Mouse (Mus musculus) gastrocnemius, adult 18-20 months (tissue): ENCODE results near the gene Lmod3. TPM values are rescaled to one million over a fixed set of nuclear protein-coding genes. Genes with fewer than 3 reads are reported as not detected.
"Not testable (repeated sequence)": the region's sequence is repeated elsewhere in the genome, so short reads cannot be mapped to it uniquely, and the experiment has no call there.

ENCODE experiments used
- DNase-seq: peaks from one replicate; pipeline ENCODE4 v3.0.0; 2021; ENCODE audit warnings: low spot score
- total RNA-seq, 2 experiments: library from RNA; stranded (reverse); gene quantifications; 2 replicates each; pipeline ENCODE4 v1.2.3; 2021

The Lmod3 gene
- total RNA-seq, 2 experiments from 2014 or later: 104 to 131 TPM

DNA sequence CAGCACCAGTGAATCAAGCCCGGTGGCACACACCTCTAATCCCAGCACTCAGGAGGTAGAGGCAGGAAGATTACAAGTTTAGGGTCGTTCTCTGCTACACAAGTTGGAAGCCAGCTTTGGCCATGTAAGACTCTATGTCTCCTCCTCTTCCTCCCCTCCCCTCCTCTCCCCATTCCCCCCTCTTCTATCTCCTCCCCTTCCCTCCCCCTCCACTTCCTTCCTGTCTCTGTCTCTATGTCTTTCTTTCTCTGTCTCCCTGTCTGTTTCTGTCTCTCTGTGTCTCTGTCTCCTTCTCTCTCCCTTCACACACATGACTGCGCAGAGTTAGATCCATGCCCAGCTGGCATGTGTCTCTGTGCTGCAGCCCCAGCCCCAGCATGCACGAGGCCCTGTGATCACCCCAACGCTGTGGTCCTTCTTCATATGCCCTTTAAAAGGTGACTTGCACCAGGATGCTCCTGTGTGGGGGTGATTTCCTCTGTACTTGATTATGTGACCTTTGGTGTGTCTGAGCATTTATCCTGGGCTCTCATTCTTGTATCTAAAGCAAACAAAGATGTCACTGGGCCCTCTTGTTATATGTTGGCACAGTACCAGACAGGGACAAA lies 24.4 kb upstream of the Lmod3 start:
- DNase-seq: no peak

DNA sequence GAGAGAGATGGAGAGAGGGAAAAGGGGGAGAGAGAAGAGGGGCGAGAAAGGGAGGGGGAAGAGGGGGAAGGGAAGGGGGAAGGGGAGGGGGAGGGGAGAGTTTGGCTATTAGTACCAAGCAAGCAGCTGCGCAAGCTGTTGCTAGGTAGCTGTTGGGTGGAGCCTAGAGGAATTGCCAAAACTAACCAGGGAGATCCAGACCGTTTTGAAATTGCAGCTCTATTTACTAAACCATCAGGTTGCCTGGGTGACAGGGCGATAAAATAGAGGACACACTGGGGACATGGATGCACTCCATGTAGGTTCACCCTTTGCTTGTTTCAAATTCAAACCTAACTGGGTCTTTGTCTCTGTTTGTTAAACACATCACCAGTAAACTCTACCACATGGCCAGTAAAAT lies 23.8 kb upstream of the Lmod3 start:
- DNase-seq: peak; percentile 69

DNA sequence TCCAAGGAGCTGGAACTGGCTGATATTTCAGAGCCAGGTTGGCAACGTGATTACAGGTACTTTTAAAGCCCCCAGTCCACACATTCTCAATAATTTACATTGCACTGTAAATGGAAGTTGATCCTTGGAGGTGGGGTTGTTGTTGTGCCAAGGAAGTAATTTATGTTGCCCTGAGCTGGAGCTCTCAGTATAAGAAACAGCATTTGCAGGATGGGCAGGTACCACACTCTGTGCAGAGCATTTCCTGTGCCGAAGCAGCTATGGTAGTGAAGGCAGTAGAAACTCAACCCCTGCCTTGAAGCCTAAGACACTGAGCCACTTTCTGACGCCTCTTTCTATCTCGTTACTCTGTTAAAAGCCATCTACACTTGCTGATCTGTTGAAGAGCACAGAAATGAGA lies 23.2 kb upstream of the Lmod3 start:
- DNase-seq: no peak

DNA sequence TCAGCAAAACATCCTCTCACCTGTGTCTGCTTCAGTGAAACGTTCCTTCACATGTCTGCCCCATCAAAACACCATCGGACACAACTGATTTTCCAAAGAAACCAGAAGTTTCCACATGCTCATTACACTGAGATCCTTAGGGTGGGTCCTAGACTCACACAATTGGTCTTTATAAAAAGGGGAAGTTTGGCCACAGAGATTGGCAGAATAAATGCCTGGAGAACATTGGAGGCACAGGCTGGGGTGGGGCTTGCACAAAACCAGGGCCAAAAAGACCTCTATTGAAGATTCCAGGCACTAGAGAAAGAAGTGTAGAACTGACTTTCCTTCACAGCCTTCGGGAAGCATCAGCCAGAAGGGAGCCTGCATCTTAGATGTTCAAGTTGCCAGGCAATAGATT lies 21.2 kb upstream of the Lmod3 start:
- no peak for DNase-seq

DNA sequence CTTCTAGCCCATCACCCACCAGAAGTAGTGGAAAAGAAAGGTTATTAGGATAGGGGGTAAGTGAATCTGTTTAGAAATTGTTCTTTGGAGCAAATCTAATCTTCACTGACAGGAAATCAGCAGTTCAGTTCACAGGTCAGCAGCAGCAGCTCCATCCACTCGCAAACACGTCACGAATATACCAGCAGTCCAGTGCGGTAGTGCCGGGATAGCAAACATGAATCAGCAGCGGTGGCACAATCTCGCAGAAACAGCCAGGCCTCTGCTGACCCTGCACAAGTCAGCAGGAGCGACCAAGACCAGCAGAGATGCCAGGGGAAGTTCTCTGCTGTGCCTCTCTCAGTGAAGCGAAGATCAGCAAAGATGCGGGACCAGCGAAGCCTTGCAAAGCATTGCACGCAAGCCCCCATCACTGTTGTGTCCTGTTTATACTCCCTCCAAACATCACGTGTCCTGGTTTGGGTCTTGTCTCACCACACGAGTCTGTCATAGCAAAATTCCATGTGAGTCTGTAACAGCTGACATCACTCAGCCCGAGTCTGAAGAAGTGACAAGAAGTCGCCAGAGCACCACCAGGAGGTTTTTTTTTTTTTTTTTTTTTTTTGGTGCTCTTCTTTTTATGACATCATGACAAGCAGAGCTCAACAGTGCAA lies 20.6 kb upstream of the Lmod3 start:
- no peak for DNase-seq

DNA sequence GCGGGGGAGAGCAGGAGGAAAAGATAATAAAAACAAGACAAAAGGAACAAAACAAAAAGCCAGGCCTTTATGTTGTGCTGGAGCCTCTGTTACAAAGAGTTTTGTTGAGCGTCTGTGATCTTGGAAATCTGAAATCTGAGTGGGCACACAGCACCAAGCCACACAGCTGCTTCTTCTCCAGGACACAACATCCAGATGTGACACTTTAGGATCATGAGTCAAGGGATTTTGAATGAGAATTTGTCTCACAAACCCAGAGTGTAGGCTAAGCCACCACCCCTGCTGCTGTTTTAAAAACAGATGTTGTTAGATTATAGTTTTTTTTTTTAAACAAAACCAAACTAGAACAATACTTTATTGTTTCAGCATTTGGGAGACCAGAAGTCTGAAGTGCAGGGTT lies 19.8 kb upstream of the Lmod3 start:
- DNase-seq: no peak

DNA sequence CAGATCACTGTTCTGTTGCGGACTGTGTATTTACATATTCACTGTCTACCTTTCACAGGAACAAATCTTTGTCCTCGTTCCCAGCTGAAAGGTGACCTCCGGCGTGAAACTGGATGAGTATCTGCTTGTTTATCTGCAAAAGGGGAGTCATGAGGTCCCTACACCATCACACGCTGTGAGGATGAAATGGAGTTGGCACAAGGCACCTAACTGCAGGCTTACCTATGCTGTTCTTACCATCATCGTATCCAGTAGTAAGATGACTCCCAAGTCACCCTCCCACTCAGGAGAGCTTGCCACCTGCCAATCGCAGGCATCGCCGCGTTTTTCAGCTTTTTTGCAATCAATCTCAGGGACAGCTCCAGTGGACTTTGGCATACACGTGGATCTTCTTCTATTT lies 17.0 kb upstream of the Lmod3 start:
- DNase-seq: no peak

DNA sequence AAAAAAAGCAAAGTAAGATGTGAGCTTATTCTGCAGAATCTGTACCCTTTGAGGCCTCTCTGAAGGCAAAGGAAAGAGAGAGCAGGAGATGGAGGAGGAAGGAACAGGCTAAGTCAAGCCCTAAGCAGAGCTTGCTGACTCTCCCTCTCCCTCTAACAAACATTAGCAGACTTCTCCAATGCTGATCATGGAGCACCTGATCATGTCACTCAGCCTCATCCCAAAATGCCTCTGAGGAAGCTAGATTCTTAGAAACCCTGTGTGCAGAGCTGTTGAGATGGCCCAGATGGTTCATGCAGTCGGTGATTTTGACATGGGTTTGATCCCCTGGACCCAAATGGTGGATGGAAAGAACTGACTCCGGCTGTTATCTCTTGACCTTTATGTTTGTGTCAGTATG lies 14.6 kb upstream of the Lmod3 start:
- no peak for DNase-seq

DNA sequence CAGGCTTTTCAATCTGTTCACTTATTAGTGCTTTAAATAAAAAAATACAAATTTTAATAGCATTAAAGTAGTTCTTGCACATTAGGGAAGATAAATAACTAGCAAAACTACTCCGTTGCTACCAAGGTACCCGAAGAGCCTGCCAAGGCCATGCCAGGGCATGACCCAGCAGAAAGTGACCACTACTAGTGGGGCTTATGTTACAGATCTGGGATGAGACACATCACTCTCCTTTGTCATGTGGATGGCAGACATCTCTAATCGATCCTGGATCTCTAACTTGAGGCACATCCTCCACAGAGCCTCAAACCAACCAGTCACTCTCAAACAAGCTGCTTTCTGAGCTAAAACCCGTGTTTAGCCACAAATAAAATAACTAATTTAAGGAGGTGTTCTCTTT lies 14.1 kb upstream of the Lmod3 start:
- peak; percentile 42 for DNase-seq

DNA sequence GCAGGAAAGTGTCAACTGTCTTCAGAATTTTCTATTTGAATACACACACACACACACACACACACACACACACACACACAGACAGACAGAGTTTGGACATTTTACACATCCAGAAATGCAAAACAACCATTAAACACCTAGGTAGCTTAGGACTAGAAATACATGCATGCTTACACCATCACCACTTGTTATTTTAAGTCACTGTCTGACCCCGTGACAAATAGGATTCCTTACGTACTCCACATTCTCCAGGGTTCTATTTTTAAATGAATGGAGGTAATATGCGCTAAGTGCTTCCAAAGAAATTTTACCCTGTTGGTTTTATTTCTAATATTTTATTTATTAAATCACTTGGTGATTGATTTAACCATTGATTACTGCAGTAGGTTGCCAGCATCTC lies 13.1 kb upstream of the Lmod3 start:
- no peak for DNase-seq

DNA sequence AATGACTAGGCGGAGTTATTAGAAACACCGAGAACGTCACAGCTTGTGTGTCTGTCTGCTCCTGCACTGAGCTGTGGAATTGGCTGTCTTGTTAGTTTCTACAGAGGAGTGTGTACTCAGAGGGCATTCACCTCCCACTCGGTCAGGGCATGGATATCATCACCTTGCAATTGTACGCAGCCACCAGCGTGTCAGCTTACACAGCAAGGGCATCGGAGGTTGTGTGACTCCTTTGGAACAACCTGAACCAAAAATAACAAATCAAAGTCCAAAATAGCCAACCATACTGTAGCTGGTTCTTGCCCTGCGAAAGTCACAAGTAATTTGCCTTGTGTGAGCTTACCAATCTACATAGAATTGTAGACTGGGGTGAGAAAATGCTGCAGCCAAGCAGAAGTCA lies 12.7 kb upstream of the Lmod3 start:
- DNase-seq: peak; percentile 33

DNA sequence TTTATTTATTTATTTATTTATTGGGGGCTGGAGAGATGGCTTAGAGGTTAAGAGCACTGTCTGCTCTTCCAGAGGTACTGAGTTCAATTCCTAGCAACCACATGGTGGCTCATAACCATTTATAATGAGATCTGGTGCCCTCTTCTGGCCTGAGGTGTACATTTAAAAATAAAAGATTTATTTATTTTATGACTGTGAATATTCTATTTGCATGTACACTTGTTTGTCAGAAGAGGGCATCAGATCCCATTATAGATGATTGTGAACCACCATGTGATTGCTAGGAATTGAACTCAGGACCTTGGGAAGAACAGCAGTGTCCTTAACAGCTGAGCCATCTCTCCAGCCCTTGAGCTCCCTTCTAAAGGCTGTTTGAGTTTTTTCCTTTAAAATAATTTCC lies 11.2 kb upstream of the Lmod3 start:
- not testable (repeated sequence) for DNase-seq

DNA sequence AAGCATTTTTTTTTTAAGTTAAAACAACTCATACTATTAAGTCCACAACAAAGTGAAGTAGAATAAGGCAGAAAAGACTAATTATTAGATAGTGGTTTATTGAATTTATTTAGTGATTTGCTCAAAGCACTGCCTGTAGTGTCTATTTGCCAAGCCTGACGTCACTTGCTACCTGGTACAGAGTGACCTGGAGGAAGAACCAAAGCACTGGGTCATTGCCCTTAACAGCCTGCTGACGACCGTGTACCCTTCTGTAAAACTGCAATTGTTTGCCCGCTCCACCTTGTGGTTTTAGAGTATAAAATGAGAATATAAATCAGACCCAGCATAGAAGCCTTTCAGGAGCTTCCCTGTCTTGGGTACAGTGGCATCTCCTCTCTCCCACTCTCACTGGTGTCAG lies 9.7 kb upstream of the Lmod3 start:
- DNase-seq: no peak

DNA sequence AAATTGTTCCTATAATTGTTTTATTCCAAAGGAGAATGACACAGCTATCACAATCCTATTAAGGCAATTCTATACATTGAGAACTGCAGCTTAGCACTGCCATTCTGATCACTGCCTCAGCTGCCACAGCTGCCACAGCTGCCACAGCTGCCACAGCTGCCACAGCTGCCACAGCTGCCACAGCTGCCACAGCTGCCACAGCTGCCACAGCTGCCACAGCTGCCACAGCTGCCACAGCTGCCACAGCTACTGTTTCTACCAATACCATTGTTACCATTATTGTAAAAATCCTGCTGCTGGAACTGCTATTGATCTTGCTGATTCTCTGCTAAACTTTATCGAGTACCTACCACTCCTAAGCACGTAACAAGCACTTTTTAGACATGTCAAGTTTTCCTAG lies 7.4 kb upstream of the Lmod3 start:
- not testable (repeated sequence) for DNase-seq

DNA sequence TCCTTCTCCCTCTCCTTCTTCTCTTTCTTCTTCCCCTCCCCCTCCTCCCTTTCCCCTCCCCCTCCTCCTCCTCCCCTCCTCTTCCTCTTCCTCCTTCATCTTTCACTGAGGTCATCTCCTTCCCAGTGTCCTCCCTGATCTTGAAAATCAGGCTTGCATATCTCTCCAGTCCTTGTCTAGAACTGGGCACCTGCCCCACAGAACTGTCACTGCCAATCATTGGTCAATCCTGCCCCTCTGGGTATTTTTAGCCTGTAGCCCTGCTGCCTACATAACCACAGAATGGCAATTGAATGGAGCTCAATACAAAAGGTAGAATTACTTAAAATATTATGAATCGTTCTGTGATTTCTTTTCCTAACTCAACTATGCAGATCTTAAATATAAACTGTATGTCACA lies 5.9 kb upstream of the Lmod3 start:
- DNase-seq: peak; percentile 48

DNA sequence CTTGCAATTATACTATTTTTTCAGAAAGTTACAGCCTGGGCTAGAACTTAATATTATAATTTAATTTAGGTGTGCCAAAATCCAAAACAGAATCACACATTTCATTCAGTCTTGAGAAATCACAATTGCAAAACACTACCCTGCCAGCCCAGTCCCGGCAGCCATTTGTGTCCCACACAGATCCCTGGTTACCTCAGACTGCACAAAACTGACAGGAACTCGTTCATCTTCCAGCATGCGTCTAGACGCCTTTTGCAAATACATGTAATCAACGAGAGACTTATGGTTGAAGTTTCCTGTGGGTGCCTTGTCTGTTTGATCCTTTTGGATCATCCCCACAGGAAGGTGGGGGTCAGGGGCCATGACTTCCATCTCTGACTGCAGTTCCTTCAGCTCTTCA lies 473 bp downstream of the Lmod3 start:
- peak; percentile 15 for DNase-seq

DNA sequence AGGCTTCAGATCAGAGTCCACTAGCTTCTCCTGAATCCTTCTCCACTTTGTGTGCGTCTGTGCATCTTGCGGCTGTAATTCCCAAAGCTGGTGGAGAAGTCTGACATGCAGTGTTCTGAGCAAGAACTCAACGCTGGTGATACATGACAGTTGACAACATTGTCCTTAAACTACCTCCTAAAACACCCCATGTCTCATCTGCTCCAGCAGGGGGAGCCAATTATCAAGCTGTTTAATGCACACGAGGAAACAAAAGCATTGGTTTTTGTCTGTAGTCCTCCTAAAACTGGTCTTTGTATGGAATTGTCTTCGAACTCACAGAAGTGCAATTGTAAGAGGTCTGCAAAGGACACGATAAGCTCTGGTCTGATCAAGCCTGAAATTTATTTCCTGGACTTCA lies 1.6 kb downstream of the Lmod3 start:
- peak; percentile 72 for DNase-seq

DNA sequence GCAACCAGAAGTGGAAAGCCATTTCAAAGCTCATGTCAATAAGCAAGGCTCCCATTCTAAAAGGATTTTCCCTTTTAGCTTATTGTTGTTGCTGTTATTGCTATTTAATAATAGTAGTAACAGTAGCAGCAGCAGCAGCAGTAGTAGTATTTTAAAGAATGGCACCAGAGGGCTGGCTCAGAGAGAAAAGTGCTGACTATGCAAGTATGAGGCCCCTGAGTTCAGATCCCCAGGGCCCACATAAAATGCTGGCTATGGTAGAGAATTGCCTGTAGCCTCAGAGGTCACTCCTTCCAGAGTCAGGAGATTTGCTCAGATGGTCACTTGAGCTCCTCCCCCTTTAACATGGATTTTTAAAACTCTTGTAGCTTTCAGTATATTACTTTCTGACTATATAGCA lies 7.4 kb downstream of the Lmod3 start:
- no peak for DNase-seq

DNA sequence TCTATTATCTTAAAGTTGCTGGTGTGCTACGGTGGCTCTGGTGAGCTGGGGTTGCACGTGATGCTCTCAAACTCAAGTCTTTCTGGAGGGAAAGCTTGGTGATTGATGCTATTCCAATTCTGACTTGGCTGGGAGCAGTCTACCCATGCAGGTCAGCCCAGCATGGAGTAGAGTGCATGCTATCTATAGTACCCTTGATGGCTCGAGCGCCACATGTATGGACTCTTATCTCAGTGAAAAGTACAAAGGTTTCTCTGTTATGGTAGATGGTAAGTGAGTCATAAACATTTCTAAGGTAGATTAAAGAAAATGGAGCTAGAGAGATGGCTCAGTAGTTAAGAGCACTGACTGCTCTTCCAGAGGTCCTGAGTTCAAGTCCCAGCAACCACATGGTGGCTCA lies 10.0 kb downstream of the Lmod3 start:
- no peak for DNase-seq

DNA sequence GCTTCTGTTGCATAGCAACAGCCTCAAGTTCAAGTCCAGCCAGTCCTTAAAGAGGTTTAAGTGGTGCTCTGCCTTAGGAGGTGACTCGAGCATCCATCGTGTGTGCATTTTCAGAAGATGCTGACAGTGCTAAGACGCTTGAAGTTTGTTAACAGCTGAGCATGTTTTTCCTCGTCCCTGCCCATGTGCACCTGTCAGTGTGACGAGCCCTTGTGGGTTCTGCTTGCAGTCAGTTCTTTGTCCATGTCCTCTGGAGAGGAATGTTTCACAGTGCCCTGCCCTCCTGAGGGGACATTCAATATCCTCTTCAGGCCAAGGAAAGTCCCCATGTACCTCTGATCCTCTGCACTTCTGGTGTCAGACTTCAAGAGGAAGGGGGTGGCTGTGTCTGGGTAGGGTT lies 12.5 kb downstream of the Lmod3 start:
- no peak for DNase-seq

DNA sequence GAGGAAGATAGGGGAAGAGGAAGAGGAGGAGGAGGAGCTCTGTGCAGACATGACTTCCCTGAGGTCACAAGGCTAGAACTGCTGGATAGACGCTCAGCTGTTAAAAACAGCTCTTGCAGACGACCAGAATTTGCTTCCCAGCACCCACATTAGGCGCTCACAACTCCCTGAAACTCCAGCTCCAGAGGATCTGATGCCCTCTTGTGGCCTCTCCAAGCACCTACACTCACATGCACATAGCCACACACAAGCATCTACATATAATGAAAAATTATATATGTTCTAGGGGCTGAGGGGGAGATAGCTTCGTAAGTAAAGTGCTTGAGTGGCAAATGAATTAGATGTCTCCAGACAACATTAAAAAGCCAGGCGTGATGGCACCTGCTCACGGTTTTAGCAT lies 13.2 kb downstream of the Lmod3 start:
- no peak for DNase-seq

DNA sequence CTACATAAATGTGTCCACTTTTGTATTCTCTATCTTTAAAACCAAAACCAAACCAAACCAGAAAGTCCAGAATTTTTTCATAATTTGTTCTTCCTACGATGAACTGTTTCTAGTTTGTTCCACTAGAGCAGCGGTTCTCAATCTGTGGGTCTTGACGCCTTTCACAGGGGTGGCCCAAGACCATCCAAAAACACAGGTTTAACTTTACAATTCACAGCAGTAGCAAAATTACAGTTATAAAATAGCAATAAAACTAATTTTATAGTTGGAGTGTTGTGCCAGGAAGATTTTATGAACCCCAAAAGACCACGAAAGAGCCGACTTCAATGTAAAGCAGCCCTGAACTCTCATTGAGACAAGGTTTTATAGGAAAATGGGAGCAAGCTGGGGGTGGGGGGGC lies 16.5 kb downstream of the Lmod3 start:
- DNase-seq: no peak

DNA sequence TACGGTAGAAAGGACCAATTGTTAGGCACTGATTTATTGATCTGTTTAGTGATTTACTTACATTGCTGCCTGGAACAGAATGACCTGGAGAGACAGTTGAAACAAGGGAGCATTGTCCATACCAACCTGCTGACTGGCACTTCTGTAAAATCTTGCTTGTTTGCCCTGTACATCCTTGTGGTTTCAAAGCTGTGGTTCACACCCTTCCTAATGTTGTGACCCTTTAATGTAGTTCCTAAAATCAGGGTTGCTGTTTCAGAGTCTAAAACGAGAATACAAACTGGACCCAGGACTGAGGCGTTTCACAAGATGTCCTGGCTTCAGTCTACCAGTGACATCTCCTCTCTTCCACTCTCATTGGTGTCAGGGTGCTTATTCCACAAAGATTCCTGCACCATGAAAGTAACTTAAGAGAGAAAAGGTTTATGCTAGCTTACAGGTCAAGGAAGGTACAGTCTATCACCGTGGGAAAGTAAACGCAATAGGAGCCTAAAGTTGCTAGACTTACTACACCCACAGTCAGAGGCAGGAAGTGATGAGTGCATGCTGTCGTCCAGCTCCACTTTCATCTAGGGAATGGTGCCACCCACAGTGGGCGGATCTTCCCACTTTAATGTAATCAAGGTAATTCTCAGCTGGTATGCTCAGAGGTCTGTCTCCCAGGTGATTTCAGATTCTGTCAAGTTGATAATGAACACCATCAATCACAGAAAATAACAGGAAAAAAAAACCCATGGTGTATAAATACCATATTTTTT lies 17.5 kb downstream of the Lmod3 start:
- no peak for DNase-seq
